Mouse (Mus musculus): ENCODE measurements at regions not wholly inside any gene's neighbourhood (a gene's known extent, or its start where the extent isn't known, plus 50 kb on each side); places are given as distances from the start of the nearest gene placed in this dataset.

DNA sequence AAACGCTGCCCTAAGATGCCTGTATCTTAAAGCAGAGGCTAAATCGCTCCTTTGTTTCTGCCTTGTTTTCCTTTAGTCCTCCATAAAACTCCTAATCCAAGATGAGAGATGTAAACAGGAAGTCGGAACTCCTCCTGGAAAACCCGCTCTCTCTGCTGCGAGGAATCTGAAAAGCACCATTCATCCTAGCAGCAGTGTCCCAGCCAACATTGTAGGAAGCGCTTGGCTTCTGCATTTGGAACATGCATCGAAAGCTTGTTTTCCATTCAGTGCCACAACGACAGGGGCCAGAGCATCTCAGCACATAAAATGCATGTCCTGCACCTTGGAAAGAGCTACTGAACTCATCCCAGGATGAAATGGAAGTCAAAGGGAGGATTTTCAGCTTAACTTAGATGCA is 1028.1 kb downstream of the 9330182O14Rik start:
- TF ChIP-seq EP300 (IDR thresholded peaks at IDR 0.05; ENCODE audit: low read depth) (no peak), CTCF (IDR thresholded peaks at IDR 0.05; ENCODE audit: low read depth) (no peak)
